Mouse (Mus musculus) myocyte (in vitro differentiated cells): ENCODE measurements around the gene Camk2b.
"Not testable (repeated sequence)": the region's sequence is repeated elsewhere in the genome, so short reads cannot be mapped to it uniquely, and the experiment has no call there.

Experiments used
- CEBPB ChIP-seq: IDR thresholded peaks from 2 replicates; pipeline ENCODE4 v1.6.1; 2011; ENCODE audit warnings: mild to moderate bottlenecking, moderate library complexity; ENCODE audit not compliant: poor library complexity, insufficient read depth, severe bottlenecking
- E2F4 ChIP-seq: IDR thresholded peaks from one replicate; pipeline ENCODE4 v1.6.1; 2011; ENCODE audit warnings: mild to moderate bottlenecking, control low read depth, moderate library complexity; ENCODE audit not compliant: insufficient read depth
- MAX ChIP-seq: IDR thresholded peaks from one replicate; pipeline ENCODE4 v1.6.1; 2011; ENCODE audit warnings: low read depth, mild to moderate bottlenecking, control low read depth
- MYOD1 ChIP-seq, 3 experiments: IDR thresholded peaks; one replicate each; pipeline ENCODE4 v1.6.1; 2011; ENCODE audit warnings: control low read depth in 2 of 3, low read depth in 2 of 3, mild to moderate bottlenecking in 2 of 3, moderate library complexity in 1 of 3; ENCODE audit not compliant: insufficient read length in 2 of 3, control insufficient read depth in 1 of 3
- MYOG ChIP-seq, 3 experiments: IDR thresholded peaks; one replicate each; pipeline ENCODE4 v1.6.1; 2011; ENCODE audit warnings: control low read depth in 2 of 3, low read depth in 2 of 3, mild to moderate bottlenecking in 2 of 3; ENCODE audit not compliant: insufficient read length in 2 of 3, control insufficient read depth in 1 of 3, insufficient read depth in 1 of 3
- POLR2A ChIP-seq: IDR thresholded peaks from one replicate; pipeline ENCODE4 v1.6.1; 2011; ENCODE audit warnings: low read depth, mild to moderate bottlenecking, control low read depth, moderate library complexity; ENCODE audit not compliant: insufficient read length
- POLR2AphosphoS2 ChIP-seq: IDR thresholded peaks from one replicate; pipeline ENCODE4 v1.6.1; 2011; ENCODE audit warnings: low read depth, control low read depth; ENCODE audit not compliant: insufficient read length
- USF1 ChIP-seq: IDR thresholded peaks from one replicate; pipeline ENCODE4 v1.6.1; 2011; ENCODE audit warnings: low read depth, mild to moderate bottlenecking, control low read depth, moderate library complexity

- TF ChIP-seq E2F4; POLR2A; USF1; POLR2AphosphoS2; MAX; MYOD1 (IDR thresholded peaks at IDR 0.05; ENCODE audit: control insufficient read depth in 1 of 3, insufficient read length in 2 of 3, low read depth in 2 of 3); MYOG (IDR thresholded peaks at IDR 0.05; ENCODE audit: control insufficient read depth in 1 of 3, insufficient read depth in 1 of 3, insufficient read length in 2 of 3, low read depth in 2 of 3); CEBPB: not testable (repeated sequence)
These were observed 55.2 kb downstream of the Camk2b start for GRCm38 (mm10) chr11:6010751-6011482.
